Mouse (Mus musculus) brain, embryonic 14.5 days (tissue): ENCODE measurements around the gene Srprb.

ENCODE experiments used
- CTCF ChIP-seq: fragments of 200-500 bp; IDR thresholded peaks from 2 replicates; pipeline ENCODE4 v1.5.1; 2012; ENCODE audit warnings: inconsistent platforms, mild to moderate bottlenecking, moderate library complexity, borderline replicate concordance; ENCODE audit not compliant: insufficient read depth, insufficient read length; ENCODE audit errors: extremely low read depth
- POLR2A ChIP-seq: fragments of 200-500 bp; IDR thresholded peaks from 2 replicates; pipeline ENCODE4 v1.6.1; 2012; ENCODE audit warnings: mild to moderate bottlenecking, inconsistent platforms, borderline replicate concordance; ENCODE audit not compliant: poor library complexity, insufficient read depth, insufficient read length, severe bottlenecking; ENCODE audit errors: extremely low read depth

GRCm38 (mm10) chr9:103180303-103180702 lies 21.6 kb downstream of the Srprb start:
- no peak for TF ChIP-seq CTCF
- no peak for TF ChIP-seq POLR2A
